Mouse (Mus musculus): ENCODE results near the gene Mmel1.

- TF ChIP-seq CTCF (IDR thresholded peaks at IDR 0.05; ENCODE audit: borderline replicate concordance, insufficient read depth, low read length) (no peak), POLR2A (IDR thresholded peaks at IDR 0.05; ENCODE audit: low read depth, low read length) (no peak)
These were observed 74.1 kb downstream of the Mmel1 start for GRCm38 (mm10) chr4:154943323-154944039.

Measured in embryonic fibroblast, embryonic 13.5 days (primary cell).